Mouse (Mus musculus): Measurements from ENCODE around the gene Snx4. TPM values are rescaled to one million over a fixed set of nuclear protein-coding genes. Genes with fewer than 3 reads are reported as not detected.

Gene Snx4
- polyA plus RNA-seq, 1 experiment, result 17.3 TPM

DNA sequence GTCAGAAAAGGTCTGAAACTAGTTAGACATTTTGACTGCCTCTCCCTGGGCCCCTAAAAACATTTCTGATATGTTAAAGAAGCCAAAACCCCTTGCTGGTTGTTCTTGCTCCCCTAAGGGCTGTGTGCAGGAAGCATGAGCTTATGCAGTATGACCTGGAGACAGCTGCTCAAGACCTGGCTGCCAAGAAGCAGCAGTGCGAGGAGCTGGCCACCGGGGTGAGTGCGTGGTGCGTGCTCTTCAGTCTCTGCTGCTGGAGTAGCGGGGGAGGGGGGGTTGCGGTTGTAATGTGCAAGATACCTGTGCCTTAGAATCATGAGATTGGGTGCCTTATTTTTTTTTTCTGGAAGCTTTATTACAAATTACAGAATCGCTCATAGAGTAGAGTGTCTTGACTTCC, 38.7 kb downstream of the Snx4 start:
- no peak for DNase-seq
- TF ChIP-seq CTCF (IDR thresholded peaks at IDR 0.05; ENCODE audit: borderline replicate concordance, control insufficient read depth, extremely low read depth, insufficient read depth, low read length, poor library complexity) (no peak), POLR2A (IDR thresholded peaks at IDR 0.05; ENCODE audit: control insufficient read depth, extremely low read depth, insufficient read depth, low read length, poor library complexity) (no peak)
- peaks cover 66% of the 10 kb centered on the region for H3K36me3 ChIP-seq (ENCODE audit: control insufficient read depth, insufficient read depth, low read length)

DNA sequence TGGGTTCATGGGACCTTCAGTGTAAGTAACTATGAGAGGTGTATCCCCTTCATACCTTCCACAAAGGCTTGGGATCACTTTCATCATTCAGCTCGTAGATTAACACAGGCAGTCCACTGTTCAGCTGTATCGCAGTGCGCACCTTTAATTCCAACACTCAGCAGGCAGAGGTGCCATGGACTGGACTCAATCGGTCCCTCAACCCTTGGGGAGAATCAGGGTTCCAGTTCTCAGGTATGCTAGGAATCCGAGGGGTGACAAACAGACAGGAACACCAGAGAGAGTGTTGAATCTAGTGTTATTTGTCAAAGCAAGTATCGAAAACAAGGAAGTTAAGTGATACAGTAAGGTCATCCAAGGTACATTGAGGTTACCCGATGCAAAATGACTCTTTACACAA, 41.0 kb downstream of the Snx4 start:
- H3K36me3 ChIP-seq (ENCODE audit: control insufficient read depth, insufficient read depth, low read length), result peaks cover 75% of the 10 kb centered on the region
- TF ChIP-seq CTCF (IDR thresholded peaks at IDR 0.05; ENCODE audit: borderline replicate concordance, control insufficient read depth, extremely low read depth, insufficient read depth, low read length, poor library complexity) (no peak), POLR2A (IDR thresholded peaks at IDR 0.05; ENCODE audit: control insufficient read depth, extremely low read depth, insufficient read depth, low read length, poor library complexity) (no peak)
- H3K27me3 ChIP-seq (ENCODE audit: control insufficient read depth, insufficient read depth, low read length), result no peaks in the 10 kb centered on the region
- 98% methylated on average over 7 of the region's 7 CpGs for WGBS
- no peak overlapping the region for H3K27ac ChIP-seq (ENCODE audit: control insufficient read depth, insufficient read depth, low read length)
- H3K4me3 ChIP-seq (ENCODE audit: control insufficient read depth, insufficient read depth, low read length), result no peak overlapping the region
- no peak for DNase-seq
- no peaks in the 10 kb centered on the region for H3K4me1 ChIP-seq (replicated peaks; ENCODE audit: control insufficient read depth, insufficient read depth, low read length)

More for the DNA sequence above, 38.7 kb downstream of the Snx4 start:
- WGBS, result 86% methylated on average over 7 of the region's 7 CpGs
- Histone ChIP-seq H3K27ac (ENCODE audit: control insufficient read depth, insufficient read depth, low read length) (no peak overlapping the region), H3K4me3 (ENCODE audit: control insufficient read depth, insufficient read depth, low read length) (no peak overlapping the region), H3K27me3 (ENCODE audit: control insufficient read depth, insufficient read depth, low read length) (no peaks in the 10 kb centered on the region), H3K4me1 (replicated peaks; ENCODE audit: control insufficient read depth, insufficient read depth, low read length) (no peaks in the 10 kb centered on the region)

DNA sequence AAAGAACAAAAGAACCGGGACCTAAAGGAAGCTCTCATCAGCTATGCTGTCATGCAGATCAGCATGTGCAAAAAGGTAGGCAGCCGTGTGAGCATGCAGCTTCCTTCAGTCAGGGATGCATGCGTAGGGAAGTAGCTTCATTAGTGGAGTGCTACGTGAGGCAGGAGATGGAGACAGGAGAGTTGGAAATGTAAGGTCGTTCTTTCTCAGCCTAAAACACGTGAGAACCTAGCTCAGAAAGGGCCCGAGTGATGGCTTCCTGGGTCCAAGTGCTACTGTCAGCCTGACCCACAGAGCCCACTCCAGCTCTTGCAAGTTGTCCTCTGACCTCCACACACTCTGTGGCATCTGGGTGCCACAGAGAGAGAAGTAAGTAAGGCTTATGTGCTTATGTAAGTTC, 43.4 kb downstream of the Snx4 start:
- Histone ChIP-seq H3K4me1 (replicated peaks; ENCODE audit: control insufficient read depth, insufficient read depth, low read length) (no peaks in the 10 kb centered on the region), H3K27me3 (ENCODE audit: control insufficient read depth, insufficient read depth, low read length) (no peaks in the 10 kb centered on the region), H3K4me3 (ENCODE audit: control insufficient read depth, insufficient read depth, low read length) (no peak overlapping the region), H3K36me3 (ENCODE audit: control insufficient read depth, insufficient read depth, low read length) (peaks cover 76% of the 10 kb centered on the region), H3K27ac (ENCODE audit: control insufficient read depth, insufficient read depth, low read length) (no peak overlapping the region)
- no peak for DNase-seq
- 98% methylated on average over 7 of the region's 7 CpGs for WGBS
- TF ChIP-seq POLR2A (IDR thresholded peaks at IDR 0.05; ENCODE audit: control insufficient read depth, extremely low read depth, insufficient read depth, low read length, poor library complexity) (no peak), CTCF (IDR thresholded peaks at IDR 0.05; ENCODE audit: borderline replicate concordance, control insufficient read depth, extremely low read depth, insufficient read depth, low read length, poor library complexity) (no peak)

DNA sequence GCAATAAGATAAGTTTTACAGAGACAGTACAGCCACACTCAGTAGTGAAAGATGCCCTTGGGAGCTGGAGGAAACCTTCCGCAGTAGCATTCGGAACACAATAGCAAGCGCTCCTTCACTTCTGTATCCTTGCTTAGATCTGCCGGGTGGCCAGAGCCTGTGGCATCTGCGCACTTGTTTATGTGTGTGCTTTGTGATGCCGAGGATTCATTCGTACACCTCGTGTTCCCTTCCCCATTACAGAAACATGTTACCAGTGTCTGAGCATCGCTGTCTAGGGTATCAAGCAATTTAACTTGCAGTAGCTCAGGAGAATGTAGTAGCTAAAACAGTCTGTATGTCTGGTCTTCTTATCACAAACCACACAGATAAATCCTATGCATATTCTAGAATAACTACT, 44.1 kb downstream of the Snx4 start:
- no peak overlapping the region for H3K4me3 ChIP-seq (ENCODE audit: control insufficient read depth, insufficient read depth, low read length)
- H3K27me3 ChIP-seq (ENCODE audit: control insufficient read depth, insufficient read depth, low read length), result no peaks in the 10 kb centered on the region
- H3K27ac ChIP-seq (ENCODE audit: control insufficient read depth, insufficient read depth, low read length), result no peak overlapping the region
- no peak for TF ChIP-seq POLR2A (IDR thresholded peaks at IDR 0.05; ENCODE audit: control insufficient read depth, extremely low read depth, insufficient read depth, low read length, poor library complexity)
- TF ChIP-seq CTCF (IDR thresholded peaks at IDR 0.05; ENCODE audit: borderline replicate concordance, control insufficient read depth, extremely low read depth, insufficient read depth, low read length, poor library complexity), result no peak
- no peak for DNase-seq
- peaks cover 82% of the 10 kb centered on the region for H3K36me3 ChIP-seq (ENCODE audit: control insufficient read depth, insufficient read depth, low read length)
- no peaks in the 10 kb centered on the region for H3K4me1 ChIP-seq (replicated peaks; ENCODE audit: control insufficient read depth, insufficient read depth, low read length)
- WGBS, result 99% methylated on average over 9 of the region's 9 CpGs

DNA sequence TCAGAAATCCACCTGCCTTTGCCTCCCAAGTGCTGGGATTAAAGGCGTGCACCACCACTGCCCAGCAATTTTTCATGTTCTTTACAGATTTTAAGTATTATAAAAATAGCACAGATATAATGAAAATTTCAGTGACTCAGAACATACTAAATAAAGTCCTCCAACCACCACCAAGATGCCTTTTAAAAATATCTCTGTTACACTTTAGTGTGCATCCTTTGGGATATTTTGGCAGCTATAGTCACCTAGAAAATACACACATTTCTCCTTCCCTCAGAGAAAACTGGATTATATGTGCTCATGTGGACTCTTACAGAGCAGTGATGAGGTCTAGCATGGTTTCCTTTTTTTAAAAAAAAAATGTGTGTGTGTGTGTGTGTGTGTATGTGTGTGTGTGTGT, 46.3 kb downstream of the Snx4 start:
- Histone ChIP-seq H3K4me3 (ENCODE audit: control insufficient read depth, insufficient read depth, low read length) (no peak overlapping the region), H3K4me1 (replicated peaks; ENCODE audit: control insufficient read depth, insufficient read depth, low read length) (no peaks in the 10 kb centered on the region), H3K27ac (ENCODE audit: control insufficient read depth, insufficient read depth, low read length) (no peak overlapping the region), H3K27me3 (ENCODE audit: control insufficient read depth, insufficient read depth, low read length) (no peaks in the 10 kb centered on the region), H3K36me3 (ENCODE audit: control insufficient read depth, insufficient read depth, low read length) (peaks cover 71% of the 10 kb centered on the region)
- TF ChIP-seq POLR2A (IDR thresholded peaks at IDR 0.05; ENCODE audit: control insufficient read depth, extremely low read depth, insufficient read depth, low read length, poor library complexity), result no peak
- TF ChIP-seq CTCF (IDR thresholded peaks at IDR 0.05; ENCODE audit: borderline replicate concordance, control insufficient read depth, extremely low read depth, insufficient read depth, low read length, poor library complexity), result no peak
- WGBS, result 95% methylated on average over 1 of the region's 1 CpGs
- DNase-seq, result no peak

DNA sequence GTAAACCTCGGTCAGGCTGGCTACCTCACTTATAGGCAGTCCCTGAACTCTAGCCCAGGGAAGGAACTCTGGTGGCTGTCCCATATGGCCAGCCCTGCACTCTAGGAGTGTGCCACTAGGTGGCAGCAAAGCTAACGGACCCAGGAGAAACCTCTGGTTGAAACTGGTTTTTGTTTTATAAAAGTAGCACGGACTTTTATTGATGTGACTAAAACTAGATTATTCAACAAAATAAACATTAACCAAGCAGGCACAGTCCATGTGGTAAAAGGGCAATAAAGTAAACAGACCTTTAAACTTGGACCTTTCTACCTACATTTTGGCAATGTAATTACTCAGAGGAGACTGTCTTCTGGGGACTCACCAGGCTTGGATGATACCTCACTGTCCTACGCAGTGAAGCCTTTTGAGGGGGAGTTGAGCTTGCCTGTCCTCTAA, 55.4 kb downstream of the Snx4 start:
- H3K27me3 ChIP-seq (ENCODE audit: control insufficient read depth, insufficient read depth, low read length), result no peaks in the 10 kb centered on the region
- peak; percentile 71; the same call in 1 of the 2 replicates for TF ChIP-seq CTCF (IDR thresholded peaks at IDR 0.05; ENCODE audit: borderline replicate concordance, control insufficient read depth, extremely low read depth, insufficient read depth, low read length, poor library complexity)
- TF ChIP-seq POLR2A (IDR thresholded peaks at IDR 0.05; ENCODE audit: control insufficient read depth, extremely low read depth, insufficient read depth, low read length, poor library complexity), result no peak
- no peak overlapping the region for H3K27ac ChIP-seq (ENCODE audit: control insufficient read depth, insufficient read depth, low read length)
- H3K4me3 ChIP-seq (ENCODE audit: control insufficient read depth, insufficient read depth, low read length), result no peak overlapping the region
- 0 out of 2 replicates have a peak, but pooled peaks cover 5% of the 10 kb centered on the region for H3K36me3 ChIP-seq (ENCODE audit: control insufficient read depth, insufficient read depth, low read length)
- no peaks in the 10 kb centered on the region for H3K4me1 ChIP-seq (replicated peaks; ENCODE audit: control insufficient read depth, insufficient read depth, low read length)
- DNase-seq, result peak; percentile 80
- WGBS, result 17% methylated on average over 4 of the region's 4 CpGs

DNA sequence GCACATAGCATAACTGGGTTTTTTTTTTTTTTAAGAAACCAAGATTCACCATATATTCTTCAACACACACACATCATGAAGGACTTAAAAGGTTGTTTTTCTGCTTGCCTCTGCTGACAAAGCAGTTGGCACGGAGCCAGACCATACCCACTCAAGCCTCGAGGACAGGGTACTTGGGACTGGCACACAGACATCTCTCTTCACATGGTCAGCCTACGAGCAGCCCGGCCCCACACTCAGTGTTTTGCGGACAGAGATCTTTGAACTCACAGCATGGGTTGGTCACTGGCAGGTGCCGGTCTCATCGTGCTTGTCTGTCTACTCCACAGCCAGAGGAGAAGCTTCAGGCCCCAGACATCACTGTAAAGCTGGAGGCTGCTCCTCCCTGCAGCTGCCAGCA, 56.5 kb downstream of the Snx4 start:
- TF ChIP-seq CTCF (IDR thresholded peaks at IDR 0.05; ENCODE audit: borderline replicate concordance, control insufficient read depth, extremely low read depth, insufficient read depth, low read length, poor library complexity) (no peak), POLR2A (IDR thresholded peaks at IDR 0.05; ENCODE audit: control insufficient read depth, extremely low read depth, insufficient read depth, low read length, poor library complexity) (no peak)
- Histone ChIP-seq H3K27me3 (ENCODE audit: control insufficient read depth, insufficient read depth, low read length) (no peaks in the 10 kb centered on the region), H3K27ac (ENCODE audit: control insufficient read depth, insufficient read depth, low read length) (no peak overlapping the region), H3K4me3 (ENCODE audit: control insufficient read depth, insufficient read depth, low read length) (no peak overlapping the region), H3K36me3 (ENCODE audit: control insufficient read depth, insufficient read depth, low read length) (0 out of 2 replicates have a peak, but pooled peaks cover 5% of the 10 kb centered on the region), H3K4me1 (replicated peaks; ENCODE audit: control insufficient read depth, insufficient read depth, low read length) (no peaks in the 10 kb centered on the region)
- no peak for DNase-seq
- 83% methylated on average over 7 of the region's 7 CpGs for WGBS

Measured in thymus, adult 2 months (tissue).